Mouse (Mus musculus): Measurements from ENCODE around the gene Hist1h4h. TPM values are rescaled to one million over a fixed set of nuclear protein-coding genes. Genes with fewer than 3 reads are reported as not detected.
"Not testable (repeated sequence)": the region's sequence is repeated elsewhere in the genome, so short reads cannot be mapped to it uniquely, and the experiment has no call there.

The Hist1h4h gene
- polyA plus RNA-seq, 1 experiment = 26.6 TPM

DNA sequence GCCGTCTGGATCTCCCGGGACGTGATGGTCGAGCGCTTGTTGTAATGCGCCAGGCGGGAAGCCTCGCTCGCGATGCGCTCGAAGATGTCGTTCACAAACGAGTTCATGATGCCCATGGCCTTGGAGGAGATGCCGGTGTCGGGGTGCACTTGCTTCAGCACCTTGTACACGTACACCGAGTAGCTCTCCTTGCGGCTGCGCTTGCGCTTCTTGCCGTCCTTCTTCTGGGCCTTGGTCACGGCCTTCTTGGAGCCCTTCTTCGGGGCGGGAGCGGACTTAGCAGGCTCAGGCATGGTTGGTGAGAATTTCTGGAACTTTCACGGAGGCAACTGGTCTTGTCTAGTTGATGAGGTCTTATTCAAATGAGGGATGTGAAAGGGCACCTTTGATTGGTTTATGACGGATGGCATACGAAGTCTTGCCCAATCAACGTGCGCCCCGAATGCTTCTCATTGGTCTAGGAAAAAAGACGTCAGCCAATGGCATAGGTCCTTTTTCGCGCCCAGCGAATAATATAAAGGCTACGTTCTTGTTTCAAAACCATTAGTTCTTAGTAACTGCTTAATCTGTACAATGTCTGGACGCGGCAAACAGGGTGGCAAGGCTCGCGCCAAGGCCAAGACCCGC lies 43.2 kb downstream of the Hist1h4h start, which contains the start of the genes Hist1h2bf and Hist1h2ad:
TSS of gene Hist1h2bf (minus strand) at position 299 of the 627 bp plus-strand sequence.
TSS of gene Hist1h2ad (plus strand) at position 484 of the 627 bp plus-strand sequence.
- peak; percentile 98 for DNase-seq (ENCODE audit: extremely low spot score in 1 of 2, low spot score in 1 of 2)

- not testable (repeated sequence) for DNase-seq (ENCODE audit: extremely low spot score in 1 of 2, low spot score in 1 of 2)
Measured at GRCm38 (mm10) chr13:23574546-23575170, 43.8 kb downstream of the Hist1h4h start.

DNA sequence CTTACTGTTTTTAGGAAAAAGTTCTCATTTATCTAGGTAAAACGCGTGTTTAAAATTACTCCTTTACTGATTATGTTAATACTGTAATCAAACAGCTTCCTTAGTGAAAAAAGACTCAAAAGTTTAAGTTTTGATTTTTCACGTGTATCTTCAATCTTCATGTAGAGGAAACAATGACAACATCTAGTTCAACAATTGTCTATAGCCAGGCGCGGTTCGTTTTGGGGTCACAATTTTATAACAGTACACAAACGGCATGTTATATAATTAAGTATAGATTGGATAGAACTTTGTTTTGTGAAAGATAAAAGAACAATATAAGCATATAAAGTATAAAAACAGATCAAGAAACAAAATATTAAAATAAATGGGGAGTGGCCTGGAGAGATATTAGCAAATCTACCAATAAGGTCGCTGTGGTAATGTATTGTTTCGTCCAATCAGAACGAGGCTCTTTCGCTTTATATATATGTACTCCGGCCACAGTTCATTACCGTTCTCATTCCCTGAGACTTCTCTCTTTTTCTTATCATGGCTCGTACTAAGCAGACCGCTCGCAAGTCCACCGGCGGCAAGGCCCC lies 44.5 kb downstream of the Hist1h4h start, which contains the start of gene Hist1h3d:
TSS of gene Hist1h3d (plus strand) at position 493 of the 581 bp plus-strand sequence.
- DNase-seq (ENCODE audit: extremely low spot score in 1 of 2, low spot score in 1 of 2) = peak; percentile 72 to 89

GRCm38 (mm10) chr13:23575864-23576313 lies 45.0 kb downstream of the Hist1h4h start:
- not testable (repeated sequence) for DNase-seq (ENCODE audit: extremely low spot score in 1 of 2, low spot score in 1 of 2)

DNA sequence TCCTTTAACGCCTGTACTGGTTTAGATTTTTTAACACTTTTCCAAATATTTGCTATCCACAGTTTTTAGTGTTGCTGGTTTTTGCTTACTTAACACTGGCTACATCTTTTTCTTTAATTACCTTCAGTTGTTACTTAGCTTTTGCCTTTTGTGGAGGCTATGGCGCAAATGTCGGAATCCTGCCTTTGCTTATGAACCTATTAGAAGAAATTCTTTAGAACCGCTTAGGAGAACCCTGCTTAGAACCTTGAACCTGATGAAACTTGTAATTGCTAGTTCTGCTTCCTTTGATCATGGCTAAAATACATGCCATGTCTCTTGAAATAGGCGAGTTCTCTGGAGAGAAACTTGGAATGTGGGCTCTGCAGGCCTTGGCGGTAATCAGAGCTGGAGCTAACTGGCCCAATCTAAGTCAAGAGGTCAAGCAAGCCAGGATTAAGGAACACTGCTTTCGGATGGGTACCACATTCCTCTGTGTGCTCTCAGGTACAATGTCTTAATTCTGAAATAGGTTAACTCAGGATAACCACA lies 45.6 kb downstream of the Hist1h4h start:
- no peak for DNase-seq (ENCODE audit: extremely low spot score in 1 of 2, low spot score in 1 of 2)

- no peak for DNase-seq (ENCODE audit: extremely low spot score in 1 of 2, low spot score in 1 of 2)
Measured at GRCm38 (mm10) chr13:23576906-23577639, 46.2 kb downstream of the Hist1h4h start.

DNA sequence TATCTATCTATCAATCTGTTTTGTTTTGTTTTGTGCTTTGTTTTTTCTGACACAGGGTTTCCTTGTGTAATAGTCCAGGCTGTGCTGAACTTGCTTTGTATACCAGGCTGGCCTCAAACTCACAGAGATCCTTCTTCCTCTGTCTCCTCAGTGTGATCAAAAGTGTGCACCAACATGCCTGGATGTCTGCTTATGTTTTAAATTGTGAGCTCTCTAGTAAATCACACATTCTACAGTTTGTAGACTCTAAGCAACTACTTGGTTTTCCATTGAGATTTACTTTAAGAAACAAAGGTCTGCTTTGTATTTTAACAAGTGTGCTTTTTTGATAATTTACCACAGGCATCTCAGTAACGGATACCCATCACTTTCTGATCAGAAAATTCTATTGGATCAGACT lies 47.0 kb downstream of the Hist1h4h start:
- no peak for DNase-seq (ENCODE audit: extremely low spot score in 1 of 2, low spot score in 1 of 2)

Other genes starting within 250 kb of the Hist1h4h start
- 16.4 and 18.5 TPM in 2 replicates for gene Zfp322a, start 161.8 kb upstream of the Hist1h4h start, polyA plus RNA-seq (2012; rRNA removed)
- gene Abt1, start 107.2 kb upstream of the Hist1h4h start, polyA plus RNA-seq (2012; rRNA removed) = 7.6 TPM in 2 replicates
- 0.06 and 0.13 TPM in 2 replicates for gene Btn1a1, start 65.1 kb upstream of the Hist1h4h start, polyA plus RNA-seq (2012; rRNA removed)
- 0.38 and 0.46 TPM in 2 replicates for gene Btn2a2, start 42.2 kb upstream of the Hist1h4h start, polyA plus RNA-seq (2012; rRNA removed)
- 3.9 and 9.2 TPM in 2 replicates for gene Hist1h2af, start 2.9 kb downstream of the Hist1h4h start, polyA plus RNA-seq (2012; rRNA removed)
- gene Hist1h3g, start 4.4 kb downstream of the Hist1h4h start, polyA plus RNA-seq (2012; rRNA removed) = 0.46 and 0.82 TPM in 2 replicates
- 0.15 and 0.44 TPM in 2 replicates for gene Hist1h2bh, start 12.3 kb downstream of the Hist1h4h start, polyA plus RNA-seq (2012; rRNA removed)
- gene Hist1h3f, start 13.0 kb downstream of the Hist1h4h start, polyA plus RNA-seq (2012; rRNA removed) = 0.22 and 0.59 TPM in 2 replicates
- gene Hist1h4f, start 20.6 kb downstream of the Hist1h4h start, polyA plus RNA-seq (2012; rRNA removed) = 2.8 and 3.7 TPM in 2 replicates
- gene Hist1h1d, start 22.2 kb downstream of the Hist1h4h start, polyA plus RNA-seq (2012; rRNA removed) = 0.14 and 0.19 TPM in 2 replicates
- 2.2 and 3.3 TPM in 2 replicates for gene Hist1h3e, start 31.3 kb downstream of the Hist1h4h start, polyA plus RNA-seq (2012; rRNA removed)
- 0.56 and 1.7 TPM in 2 replicates for gene Hist1h2ae, start 40.2 kb downstream of the Hist1h4h start, polyA plus RNA-seq (2012; rRNA removed)
- gene Hist1h2bg, start 40.3 kb downstream of the Hist1h4h start, polyA plus RNA-seq (2012; rRNA removed) = 9.7 and 10.4 TPM in 2 replicates
- gene Hist1h2bf, start 43.1 kb downstream of the Hist1h4h start, polyA plus RNA-seq (2012; rRNA removed) = 0.80 and 1.6 TPM in 2 replicates
- gene Hist1h2ad, start 43.3 kb downstream of the Hist1h4h start, polyA plus RNA-seq (2012; rRNA removed) = 1.6 and 1.9 TPM in 2 replicates
- 2.8 and 3.4 TPM in 2 replicates for gene Hist1h3d, start 44.7 kb downstream of the Hist1h4h start, polyA plus RNA-seq (2012; rRNA removed)
- gene Hist1h4d, start 50.5 kb downstream of the Hist1h4h start, polyA plus RNA-seq (2012; rRNA removed) = 3.4 and 4.3 TPM in 2 replicates
- gene Hist1h2be, start 90.1 kb downstream of the Hist1h4h start, polyA plus RNA-seq (2012; rRNA removed) = 4.3 and 4.7 TPM in 2 replicates
- gene Hist1h1e, start 91.5 kb downstream of the Hist1h4h start, polyA plus RNA-seq (2012; rRNA removed) = 2.8 and 3.3 TPM in 2 replicates
- 1.7 and 2.1 TPM in 2 replicates for gene Hist1h2ac, start 152.9 kb downstream of the Hist1h4h start, polyA plus RNA-seq (2012; rRNA removed)
- gene Hist1h2bc, start 153.1 kb downstream of the Hist1h4h start, polyA plus RNA-seq (2012; rRNA removed) = 154 and 172 TPM in 2 replicates
- gene Hist1h1t, start 164.8 kb downstream of the Hist1h4h start, polyA plus RNA-seq (2012; rRNA removed) = not detected in 2 replicates
- 3.1 and 3.3 TPM in 2 replicates for gene Hist1h4c, start 167.4 kb downstream of the Hist1h4h start, polyA plus RNA-seq (2012; rRNA removed)
- 3.8 and 4.4 TPM in 2 replicates for gene Hfe, start 179.8 kb downstream of the Hist1h4h start, polyA plus RNA-seq (2012; rRNA removed)
- 40.7 and 52.1 TPM in 2 replicates for gene Hist1h1c, start 207.8 kb downstream of the Hist1h4h start, polyA plus RNA-seq (2012; rRNA removed)
- 0.24 and 0.46 TPM in 2 replicates for gene Hist1h3c, start 214.6 kb downstream of the Hist1h4h start, polyA plus RNA-seq (2012; rRNA removed)
- gene Hist1h2bb, start 215.7 kb downstream of the Hist1h4h start, polyA plus RNA-seq (2012; rRNA removed) = 0.74 and 1.3 TPM in 2 replicates
- 0.82 and 2.8 TPM in 2 replicates for gene Hist1h2ab, start 220.1 kb downstream of the Hist1h4h start, polyA plus RNA-seq (2012; rRNA removed)
- 0.76 and 1.1 TPM in 2 replicates for gene Hist1h3b, start 221.2 kb downstream of the Hist1h4h start, polyA plus RNA-seq (2012; rRNA removed)
- 2.9 and 4.5 TPM in 2 replicates for gene Hist1h4b, start 226.0 kb downstream of the Hist1h4h start, polyA plus RNA-seq (2012; rRNA removed)
- 3.8 and 4.6 TPM in 2 replicates for gene Hist1h4a, start 230.2 kb downstream of the Hist1h4h start, polyA plus RNA-seq (2012; rRNA removed)
- gene Hist1h3a, start 231.3 kb downstream of the Hist1h4h start, polyA plus RNA-seq (2012; rRNA removed) = 0.86 and 1.2 TPM in 2 replicates
- 0.36 and 0.58 TPM in 2 replicates for gene Hist1h1a, start 232.6 kb downstream of the Hist1h4h start, polyA plus RNA-seq (2012; rRNA removed)
- 0.24 and 0.40 TPM in 2 replicates for gene Trim38, start 238.9 kb downstream of the Hist1h4h start, polyA plus RNA-seq (2012; rRNA removed)

All from frontal cortex, adult 2 months (tissue).